Mouse (Mus musculus) liver, adult 2 months (tissue): Measurements from ENCODE around the gene Cry2.

Experiments used
- CTCF ChIP-seq: fragments of 200-500 bp; IDR thresholded peaks from 2 replicates; pipeline ENCODE4 v1.5.1; 2011; ENCODE audit warnings: low read depth, low read length, control low read depth
- POLR2A ChIP-seq: fragments of 200-500 bp; IDR thresholded peaks from 2 replicates; pipeline ENCODE4 v1.6.1; 2011; ENCODE audit warnings: low read length, control low read depth; ENCODE audit not compliant: insufficient read depth; ENCODE audit errors: extremely low read depth

- TF ChIP-seq CTCF (no peak), POLR2A (no peak)
Measured at GRCm38 (mm10) chr2:92371971-92372690, 61.7 kb downstream of the Cry2 start.
